ENCODE assay signal across 20 mouse cellular contexts in the genomic region with DNA sequence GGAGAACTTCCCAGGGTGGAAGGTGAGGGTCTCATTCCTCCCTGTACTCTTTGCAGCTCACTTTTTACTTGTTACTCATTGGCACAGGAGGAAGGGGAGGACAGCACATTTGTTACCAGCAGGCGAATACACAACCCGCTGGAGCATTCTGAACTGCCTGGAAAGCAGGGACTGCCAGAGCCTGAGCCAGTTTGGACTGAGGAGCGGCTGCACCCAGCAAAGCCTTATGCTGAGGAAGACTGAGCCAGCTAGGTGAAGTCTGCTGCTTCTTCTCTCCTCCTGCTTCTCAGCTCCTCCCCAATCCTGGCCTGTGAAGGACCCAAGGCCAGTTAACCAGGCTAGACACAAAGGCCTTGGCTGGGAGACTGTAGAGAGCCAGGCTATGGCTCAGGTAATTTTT. TPM values are rescaled to one million over a fixed set of nuclear protein-coding genes. Genes with fewer than 3 reads are reported as not detected.
A peak's percentile ranks its signal among the peaks of the same experiment; 100 is the strongest.
DNase-seq lines count a peak whose midpoint lies in the region; ATAC-seq and TF ChIP-seq lines count a peak whose summit lies in the region.
"Had no signal": no experiment of that assay in that cellular context is flagged by ENCODE, and none has a peak within 500 bp of the region (broad histone marks: within the 10 kb centered on the region; RNA-seq: fewer than 3 reads in every experiment).

No protein-coding gene starts in this region.

- peak overlapping the region; percentile 10; the same call in 1 of the 2 replicates for H3K27ac ChIP-seq in hindbrain, embryonic 13.5 days
- no peak overlapping the region for H3K27ac ChIP-seq in hindbrain, embryonic 14.5 days
- H3K27ac ChIP-seq: hindbrain, embryonic 10.5 days; neural tube, embryonic 12.5 days had no signal

- TF ChIP-seq POLR2A in myocyte (IDR thresholded peaks at IDR 0.05; ENCODE audit: insufficient read length, low read depth) = no peak

- peaks cover 14% of the 10 kb centered on the region for H3K79me2 ChIP-seq in myocyte (ENCODE audit: control insufficient read depth, insufficient read depth)

- ATAC-seq in cerebellum, adult (ENCODE audit: insufficient number of reproducible peaks, low FRiP score, low TSS enrichment) = peak; percentile 61; the same call in 1 of the 2 replicates
- ATAC-seq in hindbrain, embryonic 13.5 days (ENCODE audit: low FRiP score) = no peak
- ATAC-seq in hindbrain, embryonic 14.5 days (ENCODE audit: low FRiP score) = no peak
- ATAC-seq: activated CD4-positive, CD25-positive, alpha-beta regulatory T cell, adult 4 months; intestine, postnatal 0 days had no signal

- no peak overlapping the region for H3K4me3 ChIP-seq in hindbrain, embryonic 13.5 days
- no peak overlapping the region for H3K4me3 ChIP-seq in hindbrain, embryonic 14.5 days (replicated peaks; ENCODE audit: low read length)
- H3K4me3 ChIP-seq in myocyte = no peak overlapping the region
- H3K4me3 ChIP-seq: hindbrain, embryonic 10.5 days; neural tube, embryonic 12.5 days had no signal

- no peak overlapping the region for H3K4me2 ChIP-seq in hindbrain, embryonic 13.5 days
- H3K4me2 ChIP-seq in hindbrain, embryonic 14.5 days (replicated peaks) = no peak overlapping the region
- no peak overlapping the region for H3K4me2 ChIP-seq in myocyte (ENCODE audit: low read depth)
- H3K4me2 ChIP-seq: heart, embryonic 11.5 days; neural tube, embryonic 12.5 days had no signal

- no peak overlapping the region for H3K9ac ChIP-seq in hindbrain, embryonic 13.5 days
- no peak overlapping the region for H3K9ac ChIP-seq in hindbrain, embryonic 14.5 days
- H3K9ac ChIP-seq: neural tube, embryonic 12.5 days had no signal

- peaks cover 91% of the 10 kb centered on the region for H3K36me3 ChIP-seq in hindbrain, embryonic 13.5 days
- peaks cover 86% of the 10 kb centered on the region for H3K36me3 ChIP-seq in hindbrain, embryonic 14.5 days (replicated peaks; ENCODE audit: control insufficient read depth, insufficient read depth)
- H3K36me3 ChIP-seq in myocyte (ENCODE audit: control insufficient read depth, insufficient read depth) = peaks cover 70% of the 10 kb centered on the region

- no peaks in the 10 kb centered on the region for H3K27me3 ChIP-seq in hindbrain, embryonic 13.5 days
- H3K27me3 ChIP-seq in hindbrain, embryonic 14.5 days (ENCODE audit: control insufficient read depth, insufficient read depth, low read length) = no peaks in the 10 kb centered on the region
- H3K27me3 ChIP-seq in myocyte (ENCODE audit: control insufficient read depth, insufficient read depth, insufficient read length) = no peaks in the 10 kb centered on the region
- H3K27me3 ChIP-seq: neural tube, embryonic 12.5 days had no signal

- WGBS in hindbrain, embryonic 13.5 days = 95% methylated on average over 3 of the region's 3 CpGs
- WGBS in hindbrain, embryonic 14.5 days = 88% methylated on average over 3 of the region's 3 CpGs

- no peak for DNase-seq in cerebellum, postnatal 4 days (ENCODE audit: low spot score in 2 of 2)
- no peak for DNase-seq in hindbrain, embryonic 14.5 days (ENCODE audit: low spot score)
- DNase-seq in cerebellum, adult 9-10 months = peak; percentile 45
- no peak for DNase-seq in frontal cortex, postnatal 36 days (ENCODE audit: low spot score in 2 of 2)
- DNase-seq: adrenal gland, adult 8-10 months; heart, postnatal 10 days; kidney, postnatal 36 days; lung, postnatal 4 days; midbrain, embryonic 14.5 days; retina, postnatal 1 day; right cerebral cortex, postnatal 4 days; thymus, postnatal 25 days had no signal

- no peak overlapping the region for H3ac ChIP-seq in myocyte (ENCODE audit: control insufficient read depth, insufficient read length)

- H3K9me3 ChIP-seq in hindbrain, embryonic 13.5 days = no peaks in the 10 kb centered on the region
- no peaks in the 10 kb centered on the region for H3K9me3 ChIP-seq in hindbrain, embryonic 14.5 days (ENCODE audit: control insufficient read depth, low read length)
- H3K9me3 ChIP-seq: hindbrain, embryonic 10.5 days; neural tube, embryonic 12.5 days had no signal

- H3K4me1 ChIP-seq in hindbrain, embryonic 13.5 days (replicated peaks) = peaks cover 13% of the 10 kb centered on the region
- peaks cover 11% of the 10 kb centered on the region for H3K4me1 ChIP-seq in hindbrain, embryonic 14.5 days (replicated peaks; ENCODE audit: control insufficient read depth, insufficient read depth, low read length)
- H3K4me1 ChIP-seq: hindbrain, embryonic 10.5 days; neural tube, embryonic 12.5 days had no signal

TF ChIP-seq in myocyte, 11 proteins besides CTCF, POLR2A, EP300 and RAD21:
- no peak for TF ChIP-seq TCF3 (IDR thresholded peaks at IDR 0.05; ENCODE audit: insufficient read length, low read depth)
- no peak for TF ChIP-seq MAX (IDR thresholded peaks at IDR 0.05; ENCODE audit: low read depth)
- peak; percentile 10 for TF ChIP-seq POLR2AphosphoS2 (IDR thresholded peaks at IDR 0.05; ENCODE audit: insufficient read length, low read depth)
TF ChIP-seq in myocyte: peak in this region for 1.

RNA-seq across cellular contexts. Expression of a gene that starts 57.4 kb away (rescaled TPM):
- polyA plus RNA-seq in hindbrain, embryonic 13.5 days (2015; fragmentation: Nextera tagmentation; extraction: Ambion mirVana) = 80.7 and 80.8 TPM in 2 replicates
- polyA plus RNA-seq in hindbrain, embryonic 14.5 days (2014; fragmentation: Nextera tagmentation; extraction: Ambion mirVana) = 93.8 and 94.1 TPM in 2 replicates
- 52.8 TPM for polyA plus RNA-seq in myocyte (2012; fragmentation: generic; extraction: Trizol)
